Mouse (Mus musculus) bone marrow, adult 2 months (tissue): ENCODE data around the gene Fastkd5. TPM values are rescaled to one million over a fixed set of nuclear protein-coding genes. Genes with fewer than 3 reads are reported as not detected.

Experiments used
- H3K27ac ChIP-seq: fragments of 200-500 bp; 2 replicates; pipeline ENCODE4 v1.5.1; 2012; ENCODE audit warnings: low read depth, mild to moderate bottlenecking, control low read depth, inconsistent platforms, low read length; ENCODE audit not compliant: control insufficient read depth, poor library complexity, insufficient read depth
- H3K4me1 ChIP-seq: fragments of 200-500 bp; 2 replicates; pipeline ENCODE4 v1.6.1; 2011; ENCODE audit warnings: low read length; ENCODE audit not compliant: control insufficient read depth, insufficient read depth
- H3K4me3 ChIP-seq: fragments of 200-500 bp; replicated peaks from 2 replicates; pipeline ENCODE3; 2011; ENCODE audit warnings: mild to moderate bottlenecking, low read depth, low read length, control low read depth; ENCODE audit not compliant: control insufficient read depth
- CTCF ChIP-seq: fragments of 200-500 bp; IDR thresholded peaks from 2 replicates; pipeline ENCODE4 v1.5.1; 2011; ENCODE audit warnings: low read length, control low read depth; ENCODE audit not compliant: control insufficient read depth, insufficient read depth
- POLR2A ChIP-seq: fragments of 200-500 bp; IDR thresholded peaks from 2 replicates; pipeline ENCODE4 v1.6.1; 2011; ENCODE audit warnings: low read depth, mild to moderate bottlenecking, control low read depth, low read length, borderline replicate concordance; ENCODE audit not compliant: control insufficient read depth
- WGBS: fragments of 180-500 bp; shearing (Covaris S2); methylation state at CpG from one replicate; pipeline ENCODE4 v1.1.7; 2018; 5-methylcytosine and 5-hydroxymethylcytosine counted together
- polyA plus RNA-seq: library from polyadenylated mRNA; stranded (reverse); fragments of >200 nt; gene quantifications from 2 replicates; pipeline ENCODE4 v1.2.4, GENCODE M21; 2011; ENCODE audit warnings: low replicate concordance; ENCODE audit not compliant: missing spikeins, insufficient read depth, insufficient read length

Gene Fastkd5
- polyA plus RNA-seq: 2.5 and 3.1 TPM in 2 replicates

DNA sequence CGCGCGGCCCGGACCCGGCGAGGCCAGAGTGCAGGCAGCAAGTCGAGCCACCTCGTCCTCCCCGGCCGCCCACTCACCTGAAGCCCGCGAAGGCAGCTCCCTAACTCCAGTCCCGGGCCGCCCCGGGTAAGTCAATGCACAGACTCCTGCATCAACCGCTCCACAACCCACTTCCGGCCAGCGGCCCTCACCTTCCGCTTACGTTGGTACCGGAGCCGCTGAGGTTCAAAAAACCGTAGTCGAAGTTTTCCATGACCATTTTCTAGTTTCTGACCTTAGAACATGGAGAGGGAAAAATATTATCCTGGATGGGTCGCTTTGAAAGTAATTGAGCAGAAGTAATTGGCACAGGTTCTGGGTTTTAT is at the start of gene Fastkd5, which contains the start of gene Ubox5:
Gene Fastkd5 (minus strand): TSS at position 189 of the 365 bp plus-strand sequence.
Gene Ubox5 (minus strand): TSS at position 200 of the 365 bp plus-strand sequence.
- peaks cover 2% of the 10 kb centered on the region; the same call in 1 of the 2 replicates for H3K4me1 ChIP-seq
- under 1% methylated on average over 25 of the region's 25 CpGs for WGBS
- peak within 1 kb of the TSS; percentile 84; the same call in 1 of the 2 replicates for H3K27ac ChIP-seq
- TF ChIP-seq CTCF (no peak), POLR2A (peak; percentile 73; the same call in 1 of the 2 replicates)
- H3K4me3 ChIP-seq: peak within 1 kb of the TSS; percentile 93

DNA sequence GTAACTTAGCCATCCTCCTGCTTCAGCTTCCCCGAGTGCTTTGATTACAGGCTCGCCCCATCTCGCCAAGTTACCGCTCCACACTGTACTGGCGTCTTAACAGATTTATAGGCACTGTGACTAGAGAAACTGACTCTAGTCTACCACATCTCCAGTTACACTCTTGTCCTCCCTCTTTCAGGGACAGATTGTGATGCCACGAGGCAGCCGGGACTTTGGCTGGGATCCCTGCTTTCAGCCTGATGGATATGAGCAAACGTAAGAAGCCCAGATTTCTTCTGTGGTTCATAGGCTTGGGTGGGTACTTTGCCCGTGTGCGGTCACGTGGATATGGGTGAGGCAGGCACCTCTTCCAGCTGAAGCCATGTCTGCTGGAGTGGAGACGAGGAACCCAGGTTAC is 49.3 kb upstream of the Fastkd5 start:
- 92% methylated on average over 12 of the region's 12 CpGs for WGBS
- Histone ChIP-seq H3K4me1 (no peaks in the 10 kb centered on the region), H3K27ac (no peak overlapping the region), H3K4me3 (no peak overlapping the region)
- TF ChIP-seq POLR2A (no peak), CTCF (no peak)

DNA sequence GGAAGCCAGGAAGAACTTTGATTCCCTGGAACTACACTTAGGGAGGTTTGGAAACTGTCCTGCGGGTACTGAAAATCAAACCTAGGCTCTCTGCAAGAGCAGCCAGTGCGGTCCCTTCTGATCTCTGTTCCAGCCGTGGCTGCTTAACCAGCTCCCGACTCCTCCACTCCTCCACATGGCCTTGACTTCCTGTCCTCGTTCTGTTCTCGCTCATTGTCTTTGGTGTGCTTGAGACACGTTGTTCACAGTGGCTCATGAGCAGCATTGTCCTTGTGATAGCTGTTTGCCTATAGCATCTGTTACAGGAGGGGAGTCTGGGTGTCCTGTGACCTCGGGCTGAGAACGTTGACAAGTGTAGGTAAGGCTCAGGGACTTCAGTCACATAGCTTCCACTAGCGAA is 47.4 kb upstream of the Fastkd5 start:
- WGBS: 83% methylated on average over 10 of the region's 10 CpGs
- H3K27ac ChIP-seq: no peak overlapping the region
- no peak overlapping the region for H3K4me3 ChIP-seq
- TF ChIP-seq POLR2A: no peak
- no peak for TF ChIP-seq CTCF
- no peaks in the 10 kb centered on the region for H3K4me1 ChIP-seq

DNA sequence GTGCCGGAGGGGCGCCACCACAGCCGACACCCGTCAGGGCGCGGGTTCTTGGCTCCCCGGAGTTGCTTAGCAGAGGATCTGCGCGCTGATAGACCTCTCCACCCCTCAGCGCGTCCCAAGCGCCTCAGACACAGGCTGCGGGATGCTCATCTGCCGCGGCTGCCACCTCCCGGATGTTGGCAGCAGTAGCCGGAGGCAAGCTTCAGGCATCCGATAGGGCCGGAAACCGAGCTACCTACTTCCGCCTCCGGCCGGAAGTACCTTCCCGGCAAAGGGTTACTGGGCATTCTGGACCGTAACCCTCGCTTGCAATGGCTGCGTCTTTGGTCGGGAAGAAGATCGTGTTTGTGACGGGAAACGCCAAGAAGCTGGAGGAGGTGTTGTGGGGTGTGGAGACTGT is 37.7 kb upstream of the Fastkd5 start, which contains the start of gene Itpa:
Gene Itpa (plus strand): TSS at position 52 of the 400 bp plus-strand sequence.
- Histone ChIP-seq H3K4me1 (peaks cover 4% of the 10 kb centered on the region; the same call in 1 of the 2 replicates), H3K4me3 (peak within 1 kb of the TSS; percentile 96), H3K27ac (peak within 1 kb of the TSS; percentile 80)
- under 1% methylated on average over 31 of the region's 31 CpGs for WGBS
- peak; percentile 30; the same call in 1 of the 2 replicates for TF ChIP-seq POLR2A
- peak; percentile 51 for TF ChIP-seq CTCF

DNA sequence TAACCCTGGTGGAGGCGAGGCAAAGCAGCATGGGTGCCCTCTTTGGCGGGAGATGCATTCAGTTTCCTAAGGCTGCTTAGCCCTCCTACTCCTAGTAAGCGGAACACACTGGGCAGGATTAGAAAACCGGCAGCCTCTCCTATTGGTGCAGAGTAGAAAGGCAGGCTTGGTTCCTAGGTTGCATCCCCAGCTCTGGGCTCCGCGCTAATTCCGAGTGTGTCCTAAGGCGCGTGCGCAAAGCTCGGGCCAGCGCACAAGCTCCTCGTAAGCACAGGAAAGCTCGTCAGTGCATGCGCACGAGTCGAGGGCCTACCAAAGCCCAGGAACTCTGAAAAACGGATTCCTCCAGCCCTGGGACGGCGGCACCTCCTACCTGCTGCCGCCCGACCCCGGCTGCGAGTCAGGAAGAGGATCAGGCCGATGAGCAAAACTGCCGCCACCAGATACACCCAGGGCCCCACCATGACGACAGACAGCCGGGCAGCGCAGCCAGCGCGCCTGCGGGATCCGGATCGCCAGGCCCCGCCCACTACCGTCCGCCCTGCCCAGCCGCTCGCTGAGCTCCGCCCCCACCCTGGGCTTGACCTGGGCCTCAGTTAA is 34.4 kb upstream of the Fastkd5 start, which contains the start of gene Ddrgk1:
Gene Ddrgk1 (minus strand): TSS at position 558 of the 600 bp plus-strand sequence.
- H3K4me1 ChIP-seq: peaks cover 3% of the 10 kb centered on the region; the same call in 1 of the 2 replicates
- TF ChIP-seq CTCF (0 out of 2 replicates have a peak, but pooled peaks have one; percentile 5), POLR2A (peak; percentile 80; the same call in 1 of the 2 replicates)
- WGBS: under 1% methylated on average over 40 of the region's 40 CpGs
- H3K27ac ChIP-seq: peak within 1 kb of the TSS; percentile 95
- H3K4me3 ChIP-seq: peak within 1 kb of the TSS; percentile 75

DNA sequence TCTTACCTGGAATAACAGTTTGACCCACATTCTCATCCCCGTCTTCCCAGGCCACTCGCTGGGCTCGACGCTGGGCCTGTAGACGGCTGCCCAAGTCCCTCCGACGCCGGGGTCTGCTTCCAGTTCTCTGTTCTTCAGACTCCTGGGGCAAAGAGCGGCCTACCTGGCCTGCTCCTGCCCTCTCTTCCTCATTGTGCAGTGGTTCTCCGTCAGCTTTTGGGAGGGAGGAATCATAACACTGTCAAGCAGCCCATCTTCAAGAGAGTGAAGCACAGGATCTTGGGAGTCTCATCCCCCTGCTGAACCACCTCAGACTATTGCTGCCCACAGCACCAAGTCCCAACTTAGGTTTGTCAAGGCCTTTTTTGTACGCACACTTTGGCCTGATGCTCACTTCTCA is 33.5 kb upstream of the Fastkd5 start:
- H3K27ac ChIP-seq: no peak overlapping the region
- WGBS: 90% methylated on average over 11 of the region's 11 CpGs
- TF ChIP-seq CTCF (no peak), POLR2A (no peak)
- H3K4me1 ChIP-seq: peaks cover 2% of the 10 kb centered on the region; the same call in 1 of the 2 replicates
- no peak overlapping the region for H3K4me3 ChIP-seq

DNA sequence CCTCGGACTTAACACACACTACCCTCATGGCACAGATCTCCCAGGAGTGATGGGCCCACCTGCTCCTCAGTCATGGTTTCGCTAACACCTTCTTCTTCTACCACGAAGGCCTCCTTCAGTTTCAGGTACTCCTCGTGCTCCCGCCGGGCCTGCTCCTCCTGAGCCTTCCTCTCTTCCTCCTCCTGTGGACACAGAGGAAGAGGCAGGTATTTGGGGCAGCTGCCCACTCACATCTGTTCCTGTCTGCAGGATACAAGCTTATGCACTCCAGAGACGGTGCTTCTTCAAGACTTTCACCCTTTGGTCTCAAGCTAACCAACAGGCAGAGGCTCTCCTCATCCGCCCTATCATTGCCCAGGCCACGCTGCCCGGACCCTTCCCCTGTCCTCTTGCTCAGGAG is 28.7 kb upstream of the Fastkd5 start:
- Histone ChIP-seq H3K27ac (no peak overlapping the region), H3K4me3 (no peak overlapping the region), H3K4me1 (no peaks in the 10 kb centered on the region)
- 92% methylated on average over 10 of the region's 10 CpGs for WGBS
- no peak for TF ChIP-seq CTCF
- TF ChIP-seq POLR2A: no peak

DNA sequence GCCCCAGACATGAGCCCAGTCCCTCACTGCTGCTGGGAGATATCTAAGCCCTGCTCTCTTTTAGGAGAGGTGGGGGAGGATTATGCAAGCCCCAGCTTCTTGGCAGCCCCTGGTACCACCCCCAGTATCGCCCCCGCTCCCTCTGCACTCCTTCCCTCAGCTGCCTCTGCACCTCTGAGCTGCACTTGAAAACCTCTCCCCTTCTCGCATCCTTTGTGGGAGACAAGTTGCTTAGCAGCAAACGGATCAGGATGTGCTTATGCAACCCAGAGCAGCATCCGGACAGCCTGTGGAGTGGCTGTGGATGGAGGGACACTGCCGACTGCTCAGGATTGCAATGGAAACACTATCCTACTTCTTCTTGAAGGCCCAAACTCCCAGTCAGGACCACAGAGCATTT is 27.7 kb upstream of the Fastkd5 start:
- WGBS: 75% methylated on average over 6 of the region's 6 CpGs
- Histone ChIP-seq H3K4me1 (no peaks in the 10 kb centered on the region), H3K27ac (no peak overlapping the region), H3K4me3 (no peak overlapping the region)
- TF ChIP-seq CTCF (no peak), POLR2A (no peak)
